Mouse (Mus musculus): ENCODE data around the gene Camta1.

GRCm38 (mm10) chr4:151813711-151814110 lies 48.0 kb downstream of the Camta1 start:
- TF ChIP-seq GATA1 (IDR thresholded peaks at IDR 0.05; ENCODE audit: borderline replicate concordance, low read length) (no peak), FLI1 (IDR thresholded peaks at IDR 0.05; ENCODE audit: low read length) (no peak)
